Mouse (Mus musculus): ENCODE data around the gene Tex2. TPM values are rescaled to one million over a fixed set of nuclear protein-coding genes. Genes with fewer than 3 reads are reported as not detected.
"Not testable (repeated sequence)": the region's sequence is repeated elsewhere in the genome, so short reads cannot be mapped to it uniquely, and the experiment has no call there.

Tex2 gene
- polyA plus RNA-seq (2014; fragmentation: Nextera tagmentation; extraction: Ambion mirVana), result 13.5 and 14.4 TPM in 2 replicates

DNA sequence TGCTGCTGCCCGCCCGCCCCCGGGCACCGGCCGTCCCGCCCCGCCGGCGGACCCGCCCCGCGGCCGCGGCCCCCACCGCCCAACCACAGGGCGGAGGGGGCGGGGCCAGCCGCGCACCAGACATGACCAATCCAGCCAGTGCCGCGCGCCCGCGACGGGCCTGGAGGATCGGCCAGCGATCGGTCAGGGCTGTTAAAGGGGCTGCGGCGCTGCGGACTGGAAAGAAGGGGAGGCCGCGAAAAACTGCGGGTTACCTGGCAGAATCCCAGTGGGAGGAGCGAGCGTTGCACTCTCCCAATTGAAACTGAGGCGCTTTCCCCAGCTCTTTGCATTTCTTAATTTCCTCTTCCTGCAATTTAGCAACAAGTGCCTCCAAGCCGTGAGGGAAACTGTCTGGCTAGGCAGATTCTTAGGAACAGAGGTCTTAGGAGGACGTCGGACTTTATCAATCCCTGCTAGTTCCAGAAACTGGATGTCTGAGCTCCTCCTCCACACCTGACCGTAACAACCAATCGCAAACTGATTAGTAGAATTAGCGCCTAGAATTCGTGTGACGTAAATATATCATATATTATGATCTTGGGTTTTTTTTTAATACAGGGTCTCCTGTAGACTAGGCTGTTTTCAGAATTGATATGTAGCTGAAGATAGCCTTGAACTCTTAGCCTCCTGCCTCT lies at the start of gene Tex2:
Gene Tex2, minus strand, starts transcription at position 463 of the 677 bp plus-strand sequence.
- H3K9ac ChIP-seq (ENCODE audit: low read length), result peak within 1 kb of the TSS; percentile 97
- under 1% methylated on average over 45 of the region's 45 CpGs for WGBS
- peak; percentile 95 for ATAC-seq (ENCODE audit: insufficient number of reproducible peaks, insufficient read depth, low FRiP score, low read depth)
- peak within 1 kb of the TSS; percentile 88 to 94 for H3K27ac ChIP-seq (replicated peaks in 1 of 2; ENCODE audit: control insufficient read depth in 1 of 2, insufficient read depth in 1 of 2, low read depth in 2 of 2, low read length in 2 of 2)
- H3K4me3 ChIP-seq (ENCODE audit: control insufficient read depth in 1 of 2, insufficient read depth in 1 of 2, low read depth in 1 of 2, low read length in 2 of 2), result peak within 1 kb of the TSS; percentile 77 to 97
- H3K4me1 ChIP-seq (ENCODE audit: control insufficient read depth in 2 of 2, insufficient read depth in 2 of 2, low read length in 2 of 2), result peaks cover 20 to 39% of the 10 kb centered on the region in 2 experiments
- no peaks in the 10 kb centered on the region for H3K9me3 ChIP-seq (ENCODE audit: control insufficient read depth, low read length)
- H3K4me2 ChIP-seq (ENCODE audit: low read length), result peak within 1 kb of the TSS; percentile 92
- no peaks in the 10 kb centered on the region for H3K27me3 ChIP-seq (ENCODE audit: control insufficient read depth, insufficient read depth, low read length)
- H3K36me3 ChIP-seq (ENCODE audit: control insufficient read depth, insufficient read depth, low read length), result no peaks in the 10 kb centered on the region

GRCm38 (mm10) chr11:106662634-106663407 lies 49.6 kb upstream of the Tex2 start:
- Histone ChIP-seq H3K4me1 (ENCODE audit: control insufficient read depth in 2 of 2, insufficient read depth in 2 of 2, low read length in 2 of 2) (peaks cover 27 to 30% of the 10 kb centered on the region in 2 experiments), H3K27ac (replicated peaks in 1 of 2; ENCODE audit: control insufficient read depth in 1 of 2, insufficient read depth in 1 of 2, low read depth in 2 of 2, low read length in 2 of 2) (peak overlapping the region in 1 of 2 experiments; percentile 92; a peak in 1 of 4 replicates), H3K36me3 (ENCODE audit: control insufficient read depth, insufficient read depth, low read length) (no peaks in the 10 kb centered on the region), H3K9me3 (ENCODE audit: control insufficient read depth, low read length) (no peaks in the 10 kb centered on the region), H3K4me2 (ENCODE audit: low read length) (no peak overlapping the region), H3K4me3 (ENCODE audit: control insufficient read depth in 1 of 2, insufficient read depth in 1 of 2, low read depth in 1 of 2, low read length in 2 of 2) (no peak overlapping the region), H3K9ac (ENCODE audit: low read length) (no peak overlapping the region), H3K27me3 (ENCODE audit: control insufficient read depth, insufficient read depth, low read length) (no peaks in the 10 kb centered on the region)
- WGBS, result 89% methylated on average over 10 of the region's 11 CpGs
- no peak for ATAC-seq (ENCODE audit: insufficient number of reproducible peaks, insufficient read depth, low FRiP score, low read depth)

DNA sequence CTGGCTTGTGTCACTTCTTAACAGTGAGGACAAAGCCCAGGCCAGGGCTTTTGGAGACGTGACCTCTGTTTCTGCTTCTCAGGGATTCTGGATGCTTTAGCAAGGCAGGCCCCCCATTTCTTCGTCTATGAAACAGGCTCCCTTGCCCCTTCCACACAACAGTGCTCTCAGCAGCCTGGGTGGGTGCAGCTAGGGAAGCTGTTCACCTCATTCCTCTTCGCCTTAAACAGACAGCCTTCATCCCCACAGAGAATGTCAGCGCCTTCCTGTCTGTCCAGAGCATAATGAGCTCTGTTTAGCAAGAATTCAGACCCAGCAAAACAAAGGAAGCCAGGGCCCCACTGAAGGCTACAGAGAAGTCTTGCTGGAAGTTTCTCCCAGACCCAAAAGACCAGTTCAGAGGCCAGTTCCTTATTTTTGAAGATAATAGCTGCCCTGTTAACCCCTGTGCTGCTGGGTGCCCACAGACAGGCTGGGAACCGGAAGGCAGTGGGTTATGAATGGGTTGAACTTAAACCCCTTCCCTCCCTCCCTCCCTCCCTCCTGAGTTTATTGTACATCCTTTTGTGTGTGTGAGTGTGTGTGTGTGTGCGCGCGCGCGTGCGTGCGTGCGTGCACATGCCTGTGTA lies 47.3 kb upstream of the Tex2 start:
- no peaks in the 10 kb centered on the region for H3K27me3 ChIP-seq (ENCODE audit: control insufficient read depth, insufficient read depth, low read length)
- no peaks in the 10 kb centered on the region for H3K9me3 ChIP-seq (ENCODE audit: control insufficient read depth, low read length)
- peak; percentile 20; the same call in 1 of the 2 replicates for ATAC-seq (ENCODE audit: insufficient number of reproducible peaks, insufficient read depth, low FRiP score, low read depth)
- H3K4me1 ChIP-seq (ENCODE audit: control insufficient read depth in 2 of 2, insufficient read depth in 2 of 2, low read length in 2 of 2), result peaks cover 28 to 34% of the 10 kb centered on the region in 2 experiments
- H3K36me3 ChIP-seq (ENCODE audit: control insufficient read depth, insufficient read depth, low read length), result no peaks in the 10 kb centered on the region
- H3K4me2 ChIP-seq (ENCODE audit: low read length), result no peak overlapping the region
- H3K9ac ChIP-seq (ENCODE audit: low read length), result peak overlapping the region; percentile 59
- no peak overlapping the region for H3K4me3 ChIP-seq (ENCODE audit: control insufficient read depth in 1 of 2, insufficient read depth in 1 of 2, low read depth in 1 of 2, low read length in 2 of 2)
- H3K27ac ChIP-seq (replicated peaks in 1 of 2; ENCODE audit: control insufficient read depth in 1 of 2, insufficient read depth in 1 of 2, low read depth in 2 of 2, low read length in 2 of 2), result peak overlapping the region; percentile 92
- 55% methylated on average over 13 of the region's 13 CpGs for WGBS

- Histone ChIP-seq H3K4me1 (ENCODE audit: control insufficient read depth in 2 of 2, insufficient read depth in 2 of 2, low read length in 2 of 2) (peaks cover 28 to 34% of the 10 kb centered on the region in 2 experiments), H3K9ac (ENCODE audit: low read length) (peak overlapping the region; percentile 59), H3K36me3 (ENCODE audit: control insufficient read depth, insufficient read depth, low read length) (no peaks in the 10 kb centered on the region), H3K9me3 (ENCODE audit: control insufficient read depth, low read length) (no peaks in the 10 kb centered on the region), H3K4me2 (ENCODE audit: low read length) (peak overlapping the region; percentile 11; the same call in 1 of the 2 replicates), H3K27ac (replicated peaks in 1 of 2; ENCODE audit: control insufficient read depth in 1 of 2, insufficient read depth in 1 of 2, low read depth in 2 of 2, low read length in 2 of 2) (peak overlapping the region; percentile 92), H3K27me3 (ENCODE audit: control insufficient read depth, insufficient read depth, low read length) (no peaks in the 10 kb centered on the region), H3K4me3 (ENCODE audit: control insufficient read depth in 1 of 2, insufficient read depth in 1 of 2, low read depth in 1 of 2, low read length in 2 of 2) (no peak overlapping the region)
- ATAC-seq (ENCODE audit: insufficient number of reproducible peaks, insufficient read depth, low FRiP score, low read depth), result 0 out of 2 replicates have a peak, but pooled peaks have one; percentile 20
- 57% methylated on average over 15 of the region's 15 CpGs for WGBS
Measured at GRCm38 (mm10) chr11:106659598-106660295, 46.5 kb upstream of the Tex2 start.

DNA sequence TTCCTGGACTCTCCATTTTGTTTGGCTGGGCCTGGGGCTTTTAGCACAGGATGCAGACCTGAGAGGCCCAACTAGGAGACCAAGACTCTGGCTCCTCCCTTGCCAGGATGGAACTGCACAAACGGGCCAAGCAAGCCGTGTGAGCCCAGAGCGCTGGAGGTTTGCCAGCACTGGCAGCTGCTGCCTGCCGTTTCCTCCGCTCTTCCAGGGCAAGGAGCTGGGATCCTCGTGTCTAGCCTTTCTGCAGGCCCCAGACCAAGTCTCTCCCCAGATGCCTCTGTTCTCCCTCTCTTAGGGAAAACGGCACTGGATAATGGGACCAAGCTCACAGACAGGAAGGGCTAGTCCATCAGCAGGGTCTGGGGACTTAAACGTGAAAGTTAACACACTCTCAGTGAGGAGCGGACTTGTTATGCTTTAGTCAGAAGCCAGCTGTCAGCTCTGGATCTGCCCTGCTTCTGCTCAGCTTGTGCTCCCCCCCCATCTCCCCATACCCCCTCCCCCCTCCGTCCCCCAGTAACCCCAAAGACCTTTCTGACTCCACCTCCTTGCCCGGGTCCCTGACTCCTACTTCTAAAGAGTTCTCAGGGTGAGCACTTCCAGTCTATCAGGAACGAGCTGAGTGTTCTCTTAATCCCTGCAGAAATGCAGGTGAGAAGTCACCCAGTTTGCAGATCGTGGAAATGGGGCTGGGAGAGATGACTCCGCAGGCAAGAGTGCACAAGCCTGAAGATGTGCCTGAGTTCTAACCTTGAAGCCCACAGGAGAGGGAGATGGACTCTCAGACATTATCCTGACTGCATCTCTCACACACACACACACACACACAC lies 45.0 kb upstream of the Tex2 start:
- Histone ChIP-seq H3K9me3 (ENCODE audit: control insufficient read depth, low read length) (no peaks in the 10 kb centered on the region), H3K27ac (replicated peaks in 1 of 2; ENCODE audit: control insufficient read depth in 1 of 2, insufficient read depth in 1 of 2, low read depth in 2 of 2, low read length in 2 of 2) (peak overlapping the region; percentile 91 to 92), H3K27me3 (ENCODE audit: control insufficient read depth, insufficient read depth, low read length) (no peaks in the 10 kb centered on the region), H3K9ac (ENCODE audit: low read length) (peak overlapping the region; percentile 56), H3K4me1 (ENCODE audit: control insufficient read depth in 2 of 2, insufficient read depth in 2 of 2, low read length in 2 of 2) (peaks cover 25 to 34% of the 10 kb centered on the region in 2 experiments), H3K4me2 (ENCODE audit: low read length) (peak overlapping the region; percentile 39), H3K36me3 (ENCODE audit: control insufficient read depth, insufficient read depth, low read length) (no peaks in the 10 kb centered on the region), H3K4me3 (ENCODE audit: control insufficient read depth in 1 of 2, insufficient read depth in 1 of 2, low read depth in 1 of 2, low read length in 2 of 2) (no peak overlapping the region)
- peak; percentile 65 for ATAC-seq (ENCODE audit: insufficient number of reproducible peaks, insufficient read depth, low FRiP score, low read depth)
- WGBS, result 10% methylated on average over 14 of the region's 14 CpGs

DNA sequence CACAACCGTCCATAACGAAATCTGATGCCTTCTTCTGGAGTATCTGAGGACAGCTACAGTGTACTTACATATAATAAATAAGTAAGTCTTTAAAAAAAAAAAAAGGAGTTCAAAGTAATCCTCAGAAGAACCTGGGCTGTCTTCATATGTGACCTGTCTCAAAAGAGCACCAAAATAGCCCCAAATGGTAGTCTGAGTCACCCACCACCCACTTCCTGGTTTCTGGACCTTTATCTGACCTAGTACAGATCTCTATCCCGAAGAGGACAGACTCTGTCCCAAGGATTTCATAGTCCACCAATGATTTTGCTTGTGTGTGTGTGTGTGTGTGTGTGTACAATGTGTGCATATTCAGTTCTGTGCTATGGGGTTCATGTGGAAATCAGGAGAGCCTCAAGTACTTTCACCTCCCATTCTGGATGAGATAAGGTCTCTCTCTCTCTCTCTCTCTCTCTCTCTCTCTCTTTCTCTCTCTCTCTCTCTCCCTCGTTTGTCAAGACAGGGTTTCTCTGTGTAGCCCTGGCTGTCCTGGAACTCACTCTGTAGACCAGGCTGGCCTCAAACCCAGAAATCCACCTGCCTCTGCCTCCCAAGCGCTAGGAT lies 43.8 kb upstream of the Tex2 start:
- not testable (repeated sequence) for H3K36me3 ChIP-seq (ENCODE audit: control insufficient read depth, insufficient read depth, low read length); H3K9me3 ChIP-seq (ENCODE audit: control insufficient read depth, low read length); H3K27me3 ChIP-seq (ENCODE audit: control insufficient read depth, insufficient read depth, low read length); H3K4me2 ChIP-seq (ENCODE audit: low read length); H3K4me3 ChIP-seq (ENCODE audit: control insufficient read depth in 1 of 2, insufficient read depth in 1 of 2, low read depth in 1 of 2, low read length in 2 of 2); ATAC-seq (ENCODE audit: insufficient number of reproducible peaks, insufficient read depth, low FRiP score, low read depth); H3K9ac ChIP-seq (ENCODE audit: low read length)
- Histone ChIP-seq H3K27ac (replicated peaks in 1 of 2; ENCODE audit: control insufficient read depth in 1 of 2, insufficient read depth in 1 of 2, low read depth in 2 of 2, low read length in 2 of 2) (peak overlapping the region in 1 of 2 experiments; percentile 92; a peak in 2 of 4 replicates), H3K4me1 (ENCODE audit: control insufficient read depth in 2 of 2, insufficient read depth in 2 of 2, low read length in 2 of 2) (peaks cover 25 to 34% of the 10 kb centered on the region in 2 experiments)
- WGBS, result 73% methylated on average over 5 of the region's 5 CpGs
